Mouse (Mus musculus) stomach, postnatal 0 days (tissue): Measurements from ENCODE around the gene A930017K11Rik.

Source experiments
- CTCF ChIP-seq: IDR thresholded peaks from 2 replicates; pipeline ENCODE4 v1.5.1; 2016; ENCODE audit warnings: antibody characterized with exemption, low read depth, mild to moderate bottlenecking, moderate library complexity
- EP300 ChIP-seq: optimal IDR thresholded peaks from 2 replicates; pipeline ENCODE3; 2016; ENCODE audit warnings: antibody characterized with exemption

- TF ChIP-seq CTCF (no peak), EP300 (no peak)
These were observed 38.5 kb downstream of the A930017K11Rik start for GRCm38 (mm10) chr17:25913877-25914275.
